Mouse (Mus musculus): Measurements from ENCODE around the gene Hectd4. TPM values are rescaled to one million over a fixed set of nuclear protein-coding genes. Genes with fewer than 3 reads are reported as not detected.

The Hectd4 gene
- polyA plus RNA-seq, 1 experiment: 28.8 TPM

DNA sequence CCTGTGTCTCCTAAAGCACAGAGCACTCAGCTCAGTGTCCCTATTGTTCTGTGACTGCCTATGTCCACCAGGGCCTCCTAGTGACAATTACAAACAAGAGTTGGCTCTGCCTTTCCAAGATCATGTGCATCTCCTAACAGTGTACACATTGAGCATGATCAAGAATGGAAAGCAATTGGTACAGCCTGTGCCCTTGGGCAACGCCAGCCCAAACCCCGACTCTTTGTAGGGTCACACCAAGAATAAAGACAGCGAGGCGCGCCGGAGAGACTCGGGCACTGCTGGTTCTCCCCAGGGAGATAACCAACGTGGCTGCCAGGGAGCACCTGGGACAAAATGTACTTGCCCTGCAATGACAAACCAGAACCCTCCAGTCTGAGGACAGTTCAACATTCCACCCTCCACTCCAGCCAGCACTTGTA, 32.4 kb upstream of the Hectd4 start:
- no peak overlapping the region for H3K27ac ChIP-seq (ENCODE audit: insufficient read depth, low read depth, low read length)
- no peak overlapping the region for H3K4me3 ChIP-seq (ENCODE audit: low read depth, low read length)
- H3K27me3 ChIP-seq (ENCODE audit: control insufficient read depth, insufficient read depth, low read length): no peaks in the 10 kb centered on the region
- WGBS: 84% methylated on average over 8 of the region's 8 CpGs
- H3K4me1 ChIP-seq (ENCODE audit: control insufficient read depth, insufficient read depth, insufficient read length, low read length): peaks cover 3% of the 10 kb centered on the region
- H3K36me3 ChIP-seq (ENCODE audit: control insufficient read depth, insufficient read depth, low read length): no peaks in the 10 kb centered on the region
- no peak for TF ChIP-seq POLR2A (IDR thresholded peaks at IDR 0.05; ENCODE audit: low read depth, low read length)

DNA sequence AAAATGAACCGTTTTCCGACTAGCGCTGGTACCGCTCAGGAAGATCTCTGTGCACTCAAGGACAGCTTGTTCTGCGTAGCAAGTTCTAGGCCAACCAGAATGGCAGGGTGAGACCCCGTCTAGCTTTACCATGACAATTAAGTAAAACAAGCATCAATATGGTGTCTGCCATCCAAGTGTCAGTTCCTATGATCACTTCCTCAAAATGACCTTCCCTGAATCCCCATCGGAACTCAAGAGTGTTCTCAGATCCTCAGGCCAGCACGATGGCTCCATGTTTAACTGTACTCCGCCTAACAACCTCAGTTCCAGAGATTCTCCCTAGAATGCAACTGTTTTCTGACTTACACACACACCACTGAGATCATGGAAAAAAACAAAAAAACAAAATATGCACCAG, 31.8 kb upstream of the Hectd4 start:
- Histone ChIP-seq H3K4me3 (ENCODE audit: low read depth, low read length) (no peak overlapping the region), H3K36me3 (ENCODE audit: control insufficient read depth, insufficient read depth, low read length) (no peaks in the 10 kb centered on the region), H3K27ac (ENCODE audit: insufficient read depth, low read depth, low read length) (no peak overlapping the region), H3K4me1 (ENCODE audit: control insufficient read depth, insufficient read depth, insufficient read length, low read length) (peaks cover 3% of the 10 kb centered on the region), H3K27me3 (ENCODE audit: control insufficient read depth, insufficient read depth, low read length) (no peaks in the 10 kb centered on the region)
- 89% methylated on average over 9 of the region's 9 CpGs for WGBS
- TF ChIP-seq POLR2A (IDR thresholded peaks at IDR 0.05; ENCODE audit: low read depth, low read length): no peak
- no peak for TF ChIP-seq CTCF (IDR thresholded peaks at IDR 0.05; ENCODE audit: extremely low read depth, insufficient read length, insufficient replicate concordance, low read depth, low read length)

DNA sequence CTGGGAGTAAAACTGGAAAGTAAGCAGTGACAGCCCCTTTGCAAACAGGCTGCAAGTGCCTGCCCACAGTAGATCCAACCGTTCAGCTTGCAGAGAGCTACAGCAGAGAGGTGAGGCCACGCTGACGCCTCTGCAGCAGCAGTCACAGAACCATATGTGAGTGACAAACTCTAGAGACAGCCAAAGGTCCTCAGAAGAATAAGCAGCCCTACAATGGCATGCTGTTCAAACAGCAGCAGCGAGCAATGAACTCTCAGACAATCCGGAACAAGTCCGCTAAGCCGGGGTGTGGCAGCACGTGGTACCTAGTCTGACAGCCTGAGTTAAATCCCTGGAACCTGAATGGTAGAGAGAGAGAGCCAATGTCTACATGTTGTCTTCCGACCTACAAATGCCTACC, 30.8 kb upstream of the Hectd4 start:
- Histone ChIP-seq H3K36me3 (ENCODE audit: control insufficient read depth, insufficient read depth, low read length) (no peaks in the 10 kb centered on the region), H3K4me1 (ENCODE audit: control insufficient read depth, insufficient read depth, insufficient read length, low read length) (peaks cover 3% of the 10 kb centered on the region), H3K27me3 (ENCODE audit: control insufficient read depth, insufficient read depth, low read length) (no peaks in the 10 kb centered on the region), H3K27ac (ENCODE audit: insufficient read depth, low read depth, low read length) (no peak overlapping the region), H3K4me3 (ENCODE audit: low read depth, low read length) (no peak overlapping the region)
- WGBS: 31% methylated on average over 9 of the region's 9 CpGs
- TF ChIP-seq CTCF (IDR thresholded peaks at IDR 0.05; ENCODE audit: extremely low read depth, insufficient read length, insufficient replicate concordance, low read depth, low read length): no peak
- no peak for TF ChIP-seq POLR2A (IDR thresholded peaks at IDR 0.05; ENCODE audit: low read depth, low read length)

DNA sequence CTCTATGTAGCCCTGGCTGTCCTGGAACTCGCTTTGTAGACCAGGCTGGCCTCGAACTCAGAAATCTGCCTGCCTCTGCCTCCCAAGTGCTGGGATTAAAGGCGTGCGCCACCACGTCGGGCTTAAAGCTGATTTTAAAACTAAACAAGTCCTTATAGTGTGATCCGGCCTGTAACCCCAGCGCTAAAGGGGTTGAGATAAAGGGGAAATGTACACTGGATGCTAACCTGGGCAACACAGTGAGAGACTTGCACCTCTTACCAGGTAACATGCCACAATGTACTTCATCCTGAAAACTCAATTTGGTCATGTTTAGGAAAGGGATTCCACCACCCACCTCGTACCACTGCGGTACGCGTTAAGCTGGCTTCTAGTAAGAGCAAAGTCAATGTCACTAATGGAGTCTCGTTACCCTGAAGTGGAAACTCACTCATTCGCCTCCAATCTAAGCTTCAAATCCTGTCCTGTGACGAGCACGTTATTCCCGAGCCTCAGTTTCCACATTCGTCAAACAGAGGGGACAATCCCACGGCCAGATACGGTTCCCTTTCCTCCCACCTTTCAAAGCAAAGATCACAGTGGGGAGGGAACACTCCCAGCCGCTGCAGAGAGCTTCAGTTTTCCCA, 29.7 kb upstream of the Hectd4 start:
- H3K4me1 ChIP-seq (ENCODE audit: control insufficient read depth, insufficient read depth, insufficient read length, low read length): peaks cover 3% of the 10 kb centered on the region
- TF ChIP-seq POLR2A (IDR thresholded peaks at IDR 0.05; ENCODE audit: low read depth, low read length) (no peak), CTCF (IDR thresholded peaks at IDR 0.05; ENCODE audit: extremely low read depth, insufficient read length, insufficient replicate concordance, low read depth, low read length) (no peak)
- H3K27ac ChIP-seq (ENCODE audit: insufficient read depth, low read depth, low read length): no peak overlapping the region
- peak overlapping the region; percentile 95 for H3K4me3 ChIP-seq (ENCODE audit: low read depth, low read length)
- WGBS: 23% methylated on average over 21 of the region's 21 CpGs
- no peaks in the 10 kb centered on the region for H3K36me3 ChIP-seq (ENCODE audit: control insufficient read depth, insufficient read depth, low read length)
- no peaks in the 10 kb centered on the region for H3K27me3 ChIP-seq (ENCODE audit: control insufficient read depth, insufficient read depth, low read length)

DNA sequence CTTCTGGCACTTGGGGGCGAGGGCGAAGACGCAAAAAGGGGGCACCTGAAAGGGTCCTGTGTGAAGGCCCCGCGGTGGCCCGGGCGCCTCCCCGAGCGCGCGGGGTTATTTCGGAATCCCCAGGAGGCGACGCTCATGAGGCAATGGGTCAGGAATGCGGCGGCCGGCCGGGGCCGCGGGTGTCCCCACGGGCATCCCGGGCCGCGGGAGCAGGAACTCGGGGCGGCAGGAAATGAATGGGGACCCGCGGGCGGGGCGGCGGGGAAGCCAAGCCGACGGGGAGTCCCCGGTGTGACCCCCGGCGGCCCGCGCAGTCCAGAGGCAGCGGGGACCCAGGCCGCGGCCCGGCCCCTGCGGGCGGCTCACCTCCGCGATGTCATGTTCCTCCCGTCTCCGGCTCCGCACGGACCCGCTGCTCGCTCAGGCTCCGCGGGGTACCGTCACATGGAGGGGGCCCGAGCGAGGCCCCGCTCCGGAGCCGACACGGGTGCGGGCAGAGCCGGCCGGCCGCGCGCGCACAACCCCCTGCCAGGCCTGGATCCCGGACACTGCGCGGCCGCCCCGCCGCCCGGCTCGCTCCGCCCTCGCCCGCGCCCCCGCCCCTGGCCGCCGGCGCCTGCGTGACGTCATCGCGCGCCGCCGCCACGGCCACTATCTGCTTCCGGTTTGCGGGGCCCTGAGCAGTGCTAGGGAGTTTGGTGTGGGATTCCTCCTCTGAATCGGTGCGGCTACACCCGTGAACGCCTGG, 29.0 kb upstream of the Hectd4 start, which contains the start of gene Ptpn11:
Gene Ptpn11, minus strand, starts transcription at position 562 of the 748 bp plus-strand sequence.
- H3K36me3 ChIP-seq (ENCODE audit: control insufficient read depth, insufficient read depth, low read length): no peaks in the 10 kb centered on the region
- H3K27ac ChIP-seq (ENCODE audit: insufficient read depth, low read depth, low read length): peak within 1 kb of the TSS; percentile 50; the same call in 1 of the 2 replicates
- TF ChIP-seq POLR2A (IDR thresholded peaks at IDR 0.05; ENCODE audit: low read depth, low read length) (peak; percentile 64; the same call in 1 of the 2 replicates), CTCF (IDR thresholded peaks at IDR 0.05; ENCODE audit: extremely low read depth, insufficient read length, insufficient replicate concordance, low read depth, low read length) (no peak)
- peak within 1 kb of the TSS; percentile 95 for H3K4me3 ChIP-seq (ENCODE audit: low read depth, low read length)
- H3K27me3 ChIP-seq (ENCODE audit: control insufficient read depth, insufficient read depth, low read length): no peaks in the 10 kb centered on the region
- H3K4me1 ChIP-seq (ENCODE audit: control insufficient read depth, insufficient read depth, insufficient read length, low read length): peaks cover 3% of the 10 kb centered on the region
- under 1% methylated on average over 98 of the region's 98 CpGs for WGBS

DNA sequence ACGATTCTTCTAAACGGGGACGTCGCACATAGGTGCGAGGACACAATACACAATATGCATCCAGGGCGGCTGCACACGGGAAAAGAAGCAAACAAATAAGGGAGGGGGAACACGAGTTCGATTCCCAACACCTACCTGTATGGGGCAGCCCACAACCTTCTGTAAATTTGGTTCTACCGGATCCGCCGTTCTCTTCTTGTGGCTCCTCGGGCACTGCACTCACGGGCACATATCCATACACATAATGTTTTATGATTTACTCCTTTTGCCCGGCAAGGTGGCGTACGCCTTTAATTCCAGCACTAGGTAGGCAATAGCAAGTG, 28.5 kb upstream of the Hectd4 start:
- H3K36me3 ChIP-seq (ENCODE audit: control insufficient read depth, insufficient read depth, low read length): no peaks in the 10 kb centered on the region
- 7% methylated on average over 17 of the region's 17 CpGs for WGBS
- H3K27ac ChIP-seq (ENCODE audit: insufficient read depth, low read depth, low read length): peak overlapping the region; percentile 50; the same call in 1 of the 2 replicates
- H3K27me3 ChIP-seq (ENCODE audit: control insufficient read depth, insufficient read depth, low read length): no peaks in the 10 kb centered on the region
- H3K4me1 ChIP-seq (ENCODE audit: control insufficient read depth, insufficient read depth, insufficient read length, low read length): peaks cover 3% of the 10 kb centered on the region
- no peak for TF ChIP-seq POLR2A (IDR thresholded peaks at IDR 0.05; ENCODE audit: low read depth, low read length)
- TF ChIP-seq CTCF (IDR thresholded peaks at IDR 0.05; ENCODE audit: extremely low read depth, insufficient read length, insufficient replicate concordance, low read depth, low read length): no peak
- peak overlapping the region; percentile 95 for H3K4me3 ChIP-seq (ENCODE audit: low read depth, low read length)

DNA sequence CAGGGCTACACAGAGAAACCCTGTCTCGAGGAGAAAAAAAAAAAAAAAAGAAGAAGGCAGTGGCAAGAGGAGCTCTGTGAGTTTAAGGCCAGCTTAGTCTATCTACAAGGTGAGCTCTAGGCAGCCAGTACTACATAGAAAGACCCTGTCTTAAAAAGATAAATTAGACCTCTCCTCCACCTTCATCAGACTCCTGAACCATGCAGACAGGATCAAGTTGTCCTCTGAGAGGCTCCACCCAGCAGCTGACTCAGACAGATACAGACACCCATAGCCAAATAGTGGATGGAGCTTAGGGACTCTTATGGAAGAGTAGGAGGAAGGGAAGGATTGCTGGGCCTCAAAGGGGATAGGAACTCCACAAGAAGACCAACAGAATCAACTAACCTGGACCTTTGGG, 25.8 kb upstream of the Hectd4 start:
- H3K36me3 ChIP-seq (ENCODE audit: control insufficient read depth, insufficient read depth, low read length): no peaks in the 10 kb centered on the region
- no peak overlapping the region for H3K27ac ChIP-seq (ENCODE audit: insufficient read depth, low read depth, low read length)
- H3K4me1 ChIP-seq (ENCODE audit: control insufficient read depth, insufficient read depth, insufficient read length, low read length): peaks cover 3% of the 10 kb centered on the region
- 37% methylated on average over 1 of the region's 1 CpGs for WGBS
- no peaks in the 10 kb centered on the region for H3K27me3 ChIP-seq (ENCODE audit: control insufficient read depth, insufficient read depth, low read length)
- H3K4me3 ChIP-seq (ENCODE audit: low read depth, low read length): no peak overlapping the region
- TF ChIP-seq CTCF (IDR thresholded peaks at IDR 0.05; ENCODE audit: extremely low read depth, insufficient read length, insufficient replicate concordance, low read depth, low read length): no peak
- no peak for TF ChIP-seq POLR2A (IDR thresholded peaks at IDR 0.05; ENCODE audit: low read depth, low read length)

Measured in small intestine, adult 2 months (tissue).